Mouse (Mus musculus) hindbrain, embryonic 11.5 days (tissue): ENCODE data around the gene Setdb1. TPM values are rescaled to one million over a fixed set of nuclear protein-coding genes. Genes with fewer than 3 reads are reported as not detected.

ENCODE experiments used
- ATAC-seq: fragments of 200-750 bp; cut with Nextera tagmentation; 2 replicates; pipeline ENCODE4 v1.8.0; 2017; ENCODE audit warnings: mild to moderate bottlenecking, moderate TSS enrichment, moderate library complexity; ENCODE audit not compliant: low FRiP score
- DNase-seq: peaks from one replicate; pipeline ENCODE4 v3.0.0-alpha.2; 2015; ENCODE audit warnings: low spot score
- H3K27ac ChIP-seq: fragments of 300-500 bp; sonication (generic); 2 replicates; pipeline ENCODE4 v1.5.1; 2014; ENCODE audit warnings: mild to moderate bottlenecking, low read depth, low read length
- H3K27me3 ChIP-seq: fragments of 300-500 bp; sonication (generic); 2 replicates; pipeline ENCODE4 v1.6.1; 2014; ENCODE audit warnings: mild to moderate bottlenecking, low read length, moderate library complexity, mixed read lengths; ENCODE audit not compliant: control insufficient read depth, insufficient read depth
- H3K36me3 ChIP-seq: fragments of 300-500 bp; sonication (generic); 2 replicates; pipeline ENCODE4 v1.6.1; 2014; ENCODE audit warnings: mild to moderate bottlenecking, low read length, moderate library complexity, mixed read lengths; ENCODE audit not compliant: control insufficient read depth, insufficient read depth
- H3K4me1 ChIP-seq: fragments of 300-500 bp; sonication (generic); replicated peaks from 2 replicates; pipeline ENCODE4 v1.6.1; 2014; ENCODE audit warnings: low read length, mixed read lengths; ENCODE audit not compliant: control insufficient read depth, insufficient read depth
- H3K4me2 ChIP-seq: fragments of 300-500 bp; sonication (generic); replicated peaks from 2 replicates; pipeline ENCODE4 v1.6.1; 2014; ENCODE audit warnings: mild to moderate bottlenecking, low read depth, low read length
- H3K4me3 ChIP-seq: fragments of 300-500 bp; sonication (generic); 2 replicates; pipeline ENCODE4 v1.5.1; 2014; ENCODE audit warnings: low read depth, low read length
- H3K9ac ChIP-seq: fragments of 300-500 bp; sonication (generic); 2 replicates; pipeline ENCODE4 v1.6.1; 2014; ENCODE audit warnings: low read depth, low read length
- H3K9me3 ChIP-seq: fragments of 300-500 bp; sonication (generic); 2 replicates; pipeline ENCODE4 v1.6.1; 2016; ENCODE audit warnings: low read length; ENCODE audit not compliant: control insufficient read depth
- WGBS: fragments of 180-500 bp; shearing (Covaris S2); extraction: QIAGEN DNeasy Blood & Tissue Kit; methylation state at CpG from one replicate; pipeline ENCODE4 v1.1.7; 2014; 5-methylcytosine and 5-hydroxymethylcytosine counted together
- polyA plus RNA-seq: library from polyadenylated mRNA; unstranded; fragments of >200 nt; fragmentation: Nextera tagmentation; extraction: Ambion mirVana; gene quantifications from 2 replicates; pipeline ENCODE4 v1.2.1, GENCODE M21; 2014

The Setdb1 gene
- polyA plus RNA-seq, 1 experiment from 2014 or later = 58.6 TPM

DNA sequence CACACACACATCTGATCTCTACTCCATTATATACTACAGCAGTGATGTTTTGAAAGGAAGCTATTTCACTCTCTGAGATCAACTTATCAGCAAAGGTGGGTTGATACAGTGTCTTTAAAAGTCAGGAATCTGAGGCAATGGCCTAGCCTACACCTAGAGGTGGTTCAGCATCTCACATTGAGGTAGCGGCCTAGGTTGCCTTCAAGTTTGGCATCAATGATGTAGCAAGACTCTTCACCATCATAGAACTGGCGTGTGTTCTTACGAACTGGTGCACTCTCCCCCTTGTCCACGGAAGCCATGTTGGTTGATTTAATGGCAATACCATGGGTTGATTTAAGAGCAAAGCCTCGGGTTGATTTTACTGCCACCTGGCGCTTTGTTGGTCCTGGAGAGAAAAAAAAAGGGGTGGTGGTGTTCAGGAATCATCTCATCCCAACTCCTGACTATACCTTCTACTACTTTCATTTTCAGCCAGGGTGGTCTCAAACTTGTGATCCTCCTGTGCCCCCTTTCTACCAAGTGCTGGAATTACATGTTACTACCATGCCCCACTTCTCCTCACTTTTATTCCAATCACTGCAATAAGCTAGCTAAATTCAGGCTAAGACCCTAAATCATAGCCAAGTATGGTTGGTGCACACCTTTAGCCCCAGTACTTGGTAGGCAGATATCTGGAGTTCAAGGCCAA, 32.4 kb downstream of the Setdb1 start:
- Histone ChIP-seq H3K4me3 (no peak overlapping the region), H3K27ac (no peak overlapping the region), H3K9me3 (no peaks in the 10 kb centered on the region), H3K27me3 (no peaks in the 10 kb centered on the region), H3K4me2 (no peak overlapping the region), H3K36me3 (peaks cover 40% of the 10 kb centered on the region), H3K9ac (no peak overlapping the region), H3K4me1 (no peaks in the 10 kb centered on the region)
- WGBS = 93% methylated on average over 6 of the region's 6 CpGs
- ATAC-seq (no peak), DNase-seq (no peak)

DNA sequence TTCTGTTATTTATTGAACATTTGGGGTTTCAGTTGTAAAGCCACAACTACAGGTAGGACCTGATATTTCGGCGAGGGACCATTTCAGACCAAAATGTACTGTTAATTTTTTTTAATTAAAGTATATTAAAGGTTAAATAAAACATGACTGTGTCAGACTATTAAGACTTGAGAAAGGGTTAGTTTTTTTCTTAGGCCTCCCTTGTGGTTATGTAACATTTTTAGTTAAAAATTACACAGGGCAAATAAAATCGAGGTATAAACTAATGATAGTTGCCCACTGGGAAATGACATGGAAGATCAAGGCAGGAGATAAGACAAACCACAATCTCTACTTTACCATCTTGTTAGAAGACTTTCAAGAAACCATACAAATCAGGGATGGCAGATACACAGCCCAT, 33.6 kb downstream of the Setdb1 start:
- DNase-seq (no peak), ATAC-seq (no peak)
- H3K27me3 ChIP-seq = no peaks in the 10 kb centered on the region
- H3K9ac ChIP-seq = no peak overlapping the region
- 95% methylated on average over 3 of the region's 3 CpGs for WGBS
- H3K9me3 ChIP-seq = no peaks in the 10 kb centered on the region
- H3K4me1 ChIP-seq = 0 out of 2 replicates have a peak, but pooled peaks cover 2% of the 10 kb centered on the region
- H3K4me3 ChIP-seq = no peak overlapping the region
- H3K27ac ChIP-seq = no peak overlapping the region
- H3K4me2 ChIP-seq = no peak overlapping the region
- H3K36me3 ChIP-seq = peaks cover 39% of the 10 kb centered on the region

DNA sequence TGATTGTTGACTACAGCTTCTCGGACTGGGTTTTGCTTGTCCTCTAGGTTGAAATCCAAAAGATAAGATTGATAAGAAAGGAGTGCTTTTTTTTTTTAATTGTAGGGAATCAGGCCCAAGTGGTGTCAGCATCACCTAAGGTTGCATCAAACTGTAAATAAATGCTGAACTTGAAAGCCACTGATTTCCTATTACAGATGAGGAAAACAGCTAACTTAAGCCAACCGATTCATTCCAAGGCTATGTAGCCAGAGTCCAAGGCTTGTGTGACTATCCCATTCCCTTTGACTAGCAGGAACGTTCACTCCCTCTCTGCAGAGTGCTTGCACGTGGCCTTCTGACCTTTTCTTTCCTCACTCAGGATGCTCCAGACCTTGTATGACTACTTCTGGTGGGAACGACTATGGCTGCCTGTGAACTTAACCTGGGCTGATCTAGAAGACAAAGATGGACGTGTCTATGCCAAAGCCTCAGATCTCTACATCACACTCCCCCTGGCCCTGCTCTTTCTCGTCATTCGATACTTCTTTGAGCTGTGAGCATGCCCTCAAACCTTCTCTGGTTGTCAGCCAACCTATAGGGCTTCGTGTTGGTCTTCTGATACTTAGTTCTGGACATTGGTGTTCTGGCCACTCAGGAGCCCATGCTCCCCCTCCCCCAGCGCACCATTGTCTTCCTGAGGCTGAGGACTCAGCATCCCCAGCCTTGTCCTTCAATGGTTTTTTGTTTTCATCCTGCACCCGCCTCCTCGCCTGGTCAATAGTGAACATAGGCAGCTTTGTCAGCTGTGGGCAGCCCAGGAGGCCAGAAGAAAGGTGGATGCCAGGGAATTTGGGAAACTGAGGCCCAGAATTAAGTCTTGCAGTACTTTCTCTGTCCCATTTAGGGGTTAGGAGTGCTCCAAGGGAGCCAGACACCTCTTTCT, 37.0 kb downstream of the Setdb1 start:
- 68% methylated on average over 12 of the region's 12 CpGs for WGBS
- Histone ChIP-seq H3K36me3 (peaks cover 23% of the 10 kb centered on the region), H3K4me2 (no peak overlapping the region), H3K27ac (no peak overlapping the region), H3K4me3 (no peak overlapping the region), H3K27me3 (no peaks in the 10 kb centered on the region), H3K9ac (no peak overlapping the region), H3K9me3 (no peaks in the 10 kb centered on the region), H3K4me1 (peaks cover 14% of the 10 kb centered on the region)
- no peak for DNase-seq
- no peak for ATAC-seq

GRCm38 (mm10) chr3:95319110-95319509, 37.9 kb downstream of the Setdb1 start:
- no peaks in the 10 kb centered on the region for H3K9me3 ChIP-seq
- peaks cover 22% of the 10 kb centered on the region for H3K36me3 ChIP-seq
- H3K27ac ChIP-seq = no peak overlapping the region
- 58% methylated on average over 2 of the region's 2 CpGs for WGBS
- DNase-seq (no peak), ATAC-seq (no peak)
- no peaks in the 10 kb centered on the region for H3K27me3 ChIP-seq
- H3K9ac ChIP-seq = no peak overlapping the region
- H3K4me1 ChIP-seq = peaks cover 14% of the 10 kb centered on the region
- no peak overlapping the region for H3K4me2 ChIP-seq
- no peak overlapping the region for H3K4me3 ChIP-seq

DNA sequence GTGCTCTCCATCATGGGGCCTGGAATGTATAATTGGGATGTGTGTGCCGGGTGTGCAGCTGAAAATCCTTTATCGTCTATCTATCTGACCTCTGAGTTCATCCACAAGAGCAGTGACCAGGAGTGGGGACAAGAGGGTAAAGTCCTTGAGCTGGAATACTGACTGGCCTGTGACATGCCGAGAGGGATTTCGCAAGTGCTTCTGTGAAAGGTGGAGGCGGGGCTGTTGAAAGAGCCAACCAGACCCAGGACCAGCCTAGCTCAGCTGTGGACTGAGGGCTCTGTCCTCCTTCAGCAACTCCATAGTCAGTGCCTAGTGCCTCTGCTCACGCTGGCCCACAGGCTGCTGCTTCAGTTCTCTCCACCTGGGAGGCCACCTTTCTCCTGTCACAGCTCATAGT, 38.5 kb downstream of the Setdb1 start:
- Histone ChIP-seq H3K9ac (no peak overlapping the region), H3K27me3 (no peaks in the 10 kb centered on the region), H3K36me3 (peaks cover 16% of the 10 kb centered on the region), H3K4me1 (peaks cover 14% of the 10 kb centered on the region), H3K4me2 (no peak overlapping the region), H3K9me3 (no peaks in the 10 kb centered on the region), H3K27ac (no peak overlapping the region), H3K4me3 (no peak overlapping the region)
- 45% methylated on average over 6 of the region's 6 CpGs for WGBS
- ATAC-seq = no peak
- no peak for DNase-seq

DNA sequence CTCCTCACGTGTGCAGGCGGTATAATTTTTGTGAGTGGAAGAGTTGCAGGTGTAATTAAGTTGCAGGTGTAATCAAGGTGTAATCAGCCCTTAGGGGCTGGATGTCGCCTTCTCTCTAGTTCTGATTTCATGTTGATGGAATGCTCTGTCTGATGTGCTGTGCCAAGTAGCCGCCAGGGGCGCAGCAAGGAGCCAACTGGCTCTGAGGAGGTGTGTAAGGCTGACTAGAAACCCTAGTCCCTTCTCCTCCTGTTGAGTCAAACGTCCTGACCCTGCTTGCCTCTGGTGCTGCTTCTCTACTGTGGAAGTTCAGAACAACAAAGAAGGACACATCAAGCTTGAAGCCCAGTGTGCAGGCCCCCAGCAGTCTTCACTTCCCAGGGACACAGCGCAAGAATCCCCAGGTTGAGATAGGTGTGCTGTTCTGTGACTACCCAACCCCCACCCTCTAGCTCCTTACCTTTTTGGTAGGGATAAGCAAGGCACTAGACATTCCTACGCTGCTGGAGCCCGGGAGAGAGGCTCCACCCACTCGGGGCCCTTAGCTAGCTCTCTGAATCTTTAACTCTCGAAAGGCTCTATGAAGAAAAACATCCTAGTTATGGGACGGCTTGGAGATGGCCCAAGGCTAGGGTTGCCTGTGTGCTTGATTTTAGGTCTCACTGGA, 39.5 kb downstream of the Setdb1 start:
- Histone ChIP-seq H3K27me3 (no peaks in the 10 kb centered on the region), H3K4me2 (no peak overlapping the region), H3K9ac (no peak overlapping the region), H3K9me3 (no peaks in the 10 kb centered on the region), H3K4me3 (no peak overlapping the region), H3K27ac (no peak overlapping the region), H3K36me3 (peaks cover 10% of the 10 kb centered on the region), H3K4me1 (peaks cover 14% of the 10 kb centered on the region)
- ATAC-seq (no peak), DNase-seq (peak; percentile 74)
- WGBS = 22% methylated on average over 12 of the region's 12 CpGs

GRCm38 (mm10) chr3:95315844-95316550, 41.0 kb downstream of the Setdb1 start:
- 15% methylated on average over 9 of the region's 9 CpGs for WGBS
- peak overlapping the region; percentile 91; the same call in 1 of the 2 replicates for H3K27ac ChIP-seq
- ATAC-seq (no peak), DNase-seq (no peak)
- peak overlapping the region; percentile 99 for H3K9ac ChIP-seq
- no peaks in the 10 kb centered on the region for H3K27me3 ChIP-seq
- no peaks in the 10 kb centered on the region for H3K9me3 ChIP-seq
- H3K4me3 ChIP-seq = peak overlapping the region; percentile 88
- H3K4me2 ChIP-seq = peak overlapping the region; percentile 80
- peaks cover 3% of the 10 kb centered on the region; the same call in 1 of the 2 replicates for H3K36me3 ChIP-seq
- H3K4me1 ChIP-seq = peaks cover 14% of the 10 kb centered on the region
